Mouse (Mus musculus) T-helper 2 cell (primary cell): Measurements from ENCODE around the gene Arv1.

Source experiments
- in situ Hi-C: fragments of 300-600 bp; cut with MboI, MseI; formaldehyde crosslinking; loops from one replicate; pipeline ENCODE4 v1.15.1; 2025; ENCODE audit warnings: high pct_unique_total_duplicates

The Arv1 gene

GRCm38 (mm10) chr8:124724301-124724700 is 2.4 kb downstream of the Arv1 start:
- in situ Hi-C loops = no loop called here

- in situ Hi-C loops = no loop called here
Observed at GRCm38 (mm10) chr8:124732828-124733227, 10.9 kb downstream of the Arv1 start.

- in situ Hi-C loops = no loop called here
Observed at GRCm38 (mm10) chr8:124735371-124735911, 13.5 kb downstream of the Arv1 start.

- in situ Hi-C loops = no loop called here
Observed at GRCm38 (mm10) chr8:124739268-124739667, 17.3 kb downstream of the Arv1 start.

- in situ Hi-C loops = no loop called here
Observed at GRCm38 (mm10) chr8:124746661-124747060, 24.7 kb downstream of the Arv1 start.

- in situ Hi-C loops = no loop called here
Observed at GRCm38 (mm10) chr8:124751191-124751590, 29.3 kb downstream of the Arv1 start.

GRCm38 (mm10) chr8:124751709-124752173 is 29.8 kb downstream of the Arv1 start, which contains the start of gene Fam89a:
TSS of gene Fam89a (minus strand) at chr8:124751832.
- in situ Hi-C loops = no loop called here

- in situ Hi-C loops = no loop called here
Observed at GRCm38 (mm10) chr8:124752325-124752862, 30.5 kb downstream of the Arv1 start.

GRCm38 (mm10) chr8:124754101-124754791 is 32.3 kb downstream of the Arv1 start:
- in situ Hi-C loops = no loop called here

GRCm38 (mm10) chr8:124754792-124755190 is 32.9 kb downstream of the Arv1 start:
- in situ Hi-C loops = no loop called here

GRCm38 (mm10) chr8:124755481-124755880 is 33.5 kb downstream of the Arv1 start:
- in situ Hi-C loops = no loop called here

GRCm38 (mm10) chr8:124756153-124756552 is 34.2 kb downstream of the Arv1 start:
- in situ Hi-C loops = no loop called here

- in situ Hi-C loops = no loop called here
Observed at GRCm38 (mm10) chr8:124756601-124757000, 34.7 kb downstream of the Arv1 start.

GRCm38 (mm10) chr8:124758544-124758943 is 36.6 kb downstream of the Arv1 start:
- in situ Hi-C loops = no loop called here

GRCm38 (mm10) chr8:124763061-124763460 is 41.1 kb downstream of the Arv1 start:
- in situ Hi-C loops = loop anchor here (5.0 kb wide), 1 partner anchor 146 kb away; no protein-coding TSS in a partner anchor

- in situ Hi-C loops = no loop called here
Observed at GRCm38 (mm10) chr8:124772389-124772788, 50.5 kb downstream of the Arv1 start.

GRCm38 (mm10) chr8:124775695-124776094 is 53.8 kb downstream of the Arv1 start:
- in situ Hi-C loops = no loop called here

GRCm38 (mm10) chr8:124780236-124780635 is 58.3 kb downstream of the Arv1 start:
- in situ Hi-C loops = no loop called here

GRCm38 (mm10) chr8:124782431-124782830 is 60.5 kb downstream of the Arv1 start:
- in situ Hi-C loops = no loop called here

- in situ Hi-C loops = no loop called here
Observed at GRCm38 (mm10) chr8:124783228-124783627, 61.3 kb downstream of the Arv1 start.
